Mouse (Mus musculus) intestine, embryonic 16.5 days (tissue): Measurements from ENCODE around the gene Tril. TPM values are rescaled to one million over a fixed set of nuclear protein-coding genes. Genes with fewer than 3 reads are reported as not detected.
A peak's percentile ranks its signal among the peaks of the same experiment; 100 is the strongest.

Experiments used
- ATAC-seq: fragments of 200-750 bp; cut with Nextera tagmentation; 2 replicates; pipeline ENCODE4 v1.8.0; 2017; ENCODE audit warnings: moderate TSS enrichment, moderate library complexity
- H3K27ac ChIP-seq: fragments of 300-500 bp; sonication (generic); 2 replicates; pipeline ENCODE4 v1.5.1; 2014; ENCODE audit warnings: mild to moderate bottlenecking, low read length
- H3K27me3 ChIP-seq: fragments of 300-500 bp; sonication (generic); replicated peaks from 2 replicates; pipeline ENCODE4 v1.6.1; 2014; ENCODE audit warnings: low read length, control low read depth, mixed read lengths; ENCODE audit not compliant: control insufficient read depth, insufficient read depth
- H3K36me3 ChIP-seq: fragments of 300-500 bp; sonication (generic); 2 replicates; pipeline ENCODE4 v1.6.1; 2014; ENCODE audit warnings: low read length, control low read depth; ENCODE audit not compliant: control insufficient read depth, insufficient read depth
- H3K4me1 ChIP-seq: fragments of 300-500 bp; sonication (generic); 2 replicates; pipeline ENCODE4 v1.6.1; 2014; ENCODE audit warnings: low read length, control low read depth, mixed read lengths; ENCODE audit not compliant: control insufficient read depth, insufficient read depth
- H3K4me2 ChIP-seq: fragments of 300-500 bp; sonication (generic); 2 replicates; pipeline ENCODE4 v1.6.1; 2014; ENCODE audit warnings: low read depth, low read length, control low read depth
- H3K4me3 ChIP-seq: fragments of 300-500 bp; sonication (generic); 2 replicates; pipeline ENCODE4 v1.5.1; 2014; ENCODE audit warnings: mild to moderate bottlenecking, low read length
- H3K9ac ChIP-seq: fragments of 300-500 bp; sonication (generic); 2 replicates; pipeline ENCODE4 v1.6.1; 2014; ENCODE audit warnings: low read depth, low read length
- H3K9me3 ChIP-seq: fragments of 300-500 bp; sonication (generic); 2 replicates; pipeline ENCODE4 v1.6.1; 2016; ENCODE audit warnings: low read length, control low read depth; ENCODE audit not compliant: control insufficient read depth
- WGBS: fragments of 180-500 bp; shearing (Covaris S2); extraction: QIAGEN DNeasy Blood & Tissue Kit; methylation state at CpG from one replicate; pipeline ENCODE4 v1.1.7; 2014; 5-methylcytosine and 5-hydroxymethylcytosine counted together
- polyA plus RNA-seq: library from polyadenylated mRNA; unstranded; fragments of >200 nt; fragmentation: Nextera tagmentation; extraction: Ambion mirVana; gene quantifications from 2 replicates; pipeline ENCODE4 v1.2.1, GENCODE M21; 2015

Tril gene
- polyA plus RNA-seq, 1 experiment from 2014 or later, result 10.2 TPM

DNA sequence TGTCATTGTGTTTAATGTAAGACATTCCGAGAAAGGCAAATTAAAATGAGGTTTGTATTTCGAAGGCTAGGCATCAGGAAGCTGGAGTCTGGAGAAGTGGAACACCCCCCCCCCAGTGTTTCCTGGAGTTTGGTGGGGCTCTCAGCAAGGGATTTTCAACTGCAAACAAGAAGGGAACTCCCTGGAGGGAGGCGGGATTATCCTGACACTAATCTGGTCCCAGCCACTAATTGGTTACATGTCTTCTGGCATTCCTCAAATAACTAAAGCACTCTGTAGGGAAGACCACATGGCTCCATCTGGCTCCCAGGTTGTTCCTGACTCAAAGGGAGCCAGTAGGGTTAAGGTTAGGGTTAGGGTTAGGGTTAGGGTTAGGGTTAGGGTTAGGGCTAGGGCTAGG is 23.8 kb downstream of the Tril start:
- Histone ChIP-seq H3K36me3 (no peaks in the 10 kb centered on the region), H3K27ac (no peak overlapping the region), H3K4me2 (no peak overlapping the region), H3K27me3 (no peaks in the 10 kb centered on the region), H3K4me1 (peaks cover 4% of the 10 kb centered on the region; the same call in 1 of the 2 replicates), H3K4me3 (no peak overlapping the region), H3K9ac (no peak overlapping the region), H3K9me3 (no peaks in the 10 kb centered on the region)
- ATAC-seq, result no peak
- WGBS, result 77% methylated on average over 3 of the region's 3 CpGs

- WGBS, result 24% methylated on average over 5 of the region's 5 CpGs
- Histone ChIP-seq H3K4me2 (no peak overlapping the region), H3K9ac (no peak overlapping the region), H3K27ac (no peak overlapping the region), H3K4me1 (no peaks in the 10 kb centered on the region), H3K36me3 (no peaks in the 10 kb centered on the region), H3K9me3 (no peaks in the 10 kb centered on the region), H3K27me3 (no peaks in the 10 kb centered on the region), H3K4me3 (no peak overlapping the region)
- ATAC-seq, result peak; percentile 63
Observed at GRCm38 (mm10) chr6:53795788-53796187, 24.8 kb downstream of the Tril start.

DNA sequence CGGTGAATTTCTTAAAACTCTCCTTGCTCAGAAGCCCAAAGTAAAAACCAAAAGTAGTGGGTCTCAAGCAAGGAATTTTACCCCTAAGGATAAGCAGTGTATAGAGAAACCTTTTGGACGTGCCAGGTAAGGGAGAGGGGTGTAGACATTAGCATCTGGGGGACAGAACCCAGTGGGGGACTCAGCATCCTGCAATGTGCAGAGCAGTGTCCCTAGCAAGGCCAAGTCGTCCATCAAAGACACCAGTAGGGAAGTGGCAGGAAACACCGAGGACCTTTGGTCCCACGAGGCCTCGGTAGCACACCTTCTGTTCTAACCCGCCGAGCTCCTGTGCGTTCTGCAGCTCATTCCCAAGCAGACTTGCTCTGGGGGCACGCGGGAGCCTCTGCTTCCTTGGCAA is 25.6 kb downstream of the Tril start:
- Histone ChIP-seq H3K27ac (no peak overlapping the region), H3K4me3 (no peak overlapping the region), H3K4me1 (no peaks in the 10 kb centered on the region), H3K27me3 (no peaks in the 10 kb centered on the region), H3K36me3 (no peaks in the 10 kb centered on the region), H3K9me3 (no peaks in the 10 kb centered on the region), H3K4me2 (no peak overlapping the region), H3K9ac (no peak overlapping the region)
- ATAC-seq, result no peak
- 52% methylated on average over 11 of the region's 11 CpGs for WGBS

- Histone ChIP-seq H3K4me2 (no peak overlapping the region), H3K4me1 (no peaks in the 10 kb centered on the region), H3K9ac (no peak overlapping the region), H3K4me3 (no peak overlapping the region), H3K27me3 (no peaks in the 10 kb centered on the region), H3K36me3 (no peaks in the 10 kb centered on the region), H3K27ac (no peak overlapping the region), H3K9me3 (no peaks in the 10 kb centered on the region)
- peak; percentile 68 for ATAC-seq
- 13% methylated on average over 17 of the region's 17 CpGs for WGBS
Observed at GRCm38 (mm10) chr6:53794323-53794971, 26.2 kb downstream of the Tril start.

DNA sequence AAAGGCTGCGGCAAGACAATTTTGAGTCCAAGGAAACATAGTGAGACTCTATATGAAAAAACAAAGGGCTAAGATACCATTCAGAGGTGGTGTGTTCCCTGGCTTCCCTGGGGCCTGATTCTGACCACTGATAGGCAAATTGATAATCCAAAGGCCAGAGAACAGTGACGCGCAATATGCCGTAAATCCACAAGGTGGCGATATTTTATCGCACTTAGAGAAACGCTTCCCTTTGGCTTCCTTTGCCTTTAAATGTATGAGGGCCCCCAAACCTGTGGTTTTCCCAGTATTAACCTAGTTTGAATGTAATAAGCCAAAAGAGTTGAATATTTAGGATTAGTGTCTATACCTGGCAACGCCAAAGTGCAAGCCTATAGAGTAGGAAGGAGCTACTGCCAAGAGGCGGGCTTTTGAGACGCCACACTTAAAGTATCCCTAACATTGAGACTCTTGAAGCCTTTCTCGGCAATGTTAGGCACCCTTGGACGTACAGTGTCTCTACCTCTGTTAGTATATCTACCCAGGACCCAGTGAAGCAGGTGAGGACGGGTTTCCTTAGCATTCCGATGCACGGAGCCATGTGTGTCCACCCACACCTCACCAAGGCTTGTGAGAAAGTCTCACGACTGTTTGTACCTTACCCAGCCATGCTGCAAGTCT is 37.6 kb downstream of the Tril start:
- H3K27ac ChIP-seq, result no peak overlapping the region
- H3K4me1 ChIP-seq, result no peaks in the 10 kb centered on the region
- no peak for ATAC-seq
- no peak overlapping the region for H3K4me2 ChIP-seq
- H3K27me3 ChIP-seq, result no peaks in the 10 kb centered on the region
- no peaks in the 10 kb centered on the region for H3K36me3 ChIP-seq
- H3K4me3 ChIP-seq, result no peak overlapping the region
- H3K9me3 ChIP-seq, result no peaks in the 10 kb centered on the region
- 44% methylated on average over 16 of the region's 16 CpGs for WGBS
- H3K9ac ChIP-seq, result no peak overlapping the region

DNA sequence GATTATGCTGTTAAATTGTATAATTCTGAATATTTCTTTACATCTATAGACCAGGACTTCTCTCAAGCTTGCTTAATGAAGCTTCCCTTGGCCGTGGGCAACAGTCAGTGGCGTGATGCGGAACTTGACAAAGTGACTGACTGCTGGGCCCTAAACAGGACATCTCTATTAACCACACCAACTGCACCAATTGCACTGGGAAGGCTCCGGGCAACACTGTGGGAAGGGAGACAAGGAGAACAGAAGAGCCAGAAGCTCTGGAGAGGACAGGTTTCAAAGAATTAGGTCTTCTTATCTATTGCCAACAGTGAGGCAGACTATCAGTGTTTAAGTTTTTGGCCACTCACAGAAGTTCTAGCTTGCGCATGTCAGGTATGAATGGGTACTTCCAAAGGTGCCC is 38.4 kb downstream of the Tril start:
- no peak for ATAC-seq
- H3K9ac ChIP-seq, result no peak overlapping the region
- H3K27ac ChIP-seq, result no peak overlapping the region
- H3K4me3 ChIP-seq, result no peak overlapping the region
- no peak overlapping the region for H3K4me2 ChIP-seq
- H3K9me3 ChIP-seq, result no peaks in the 10 kb centered on the region
- H3K27me3 ChIP-seq, result no peaks in the 10 kb centered on the region
- no peaks in the 10 kb centered on the region for H3K36me3 ChIP-seq
- no peaks in the 10 kb centered on the region for H3K4me1 ChIP-seq
- 87% methylated on average over 5 of the region's 5 CpGs for WGBS

DNA sequence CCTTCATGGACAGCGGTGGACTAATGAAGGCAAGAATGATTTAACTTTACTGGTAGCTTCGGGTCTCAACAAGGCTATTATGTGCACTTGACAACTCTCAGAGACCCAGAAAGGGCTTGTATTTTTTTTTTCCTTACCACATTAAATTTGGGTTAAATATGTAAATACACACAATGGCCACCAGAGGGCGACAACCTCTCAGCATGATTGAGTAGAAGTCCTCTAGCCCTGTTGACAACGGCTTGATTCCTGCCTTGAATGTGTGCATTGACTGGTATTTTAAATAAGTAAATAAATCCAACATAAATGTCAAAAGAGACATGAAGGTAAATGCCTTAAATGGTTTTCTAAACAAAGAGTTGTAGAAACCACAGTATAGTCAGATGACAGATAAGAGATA is 39.5 kb downstream of the Tril start:
- 10% methylated on average over 4 of the region's 4 CpGs for WGBS
- no peak overlapping the region for H3K4me2 ChIP-seq
- no peaks in the 10 kb centered on the region for H3K27me3 ChIP-seq
- no peak overlapping the region for H3K9ac ChIP-seq
- no peaks in the 10 kb centered on the region for H3K4me1 ChIP-seq
- H3K27ac ChIP-seq, result no peak overlapping the region
- H3K4me3 ChIP-seq, result no peak overlapping the region
- no peaks in the 10 kb centered on the region for H3K36me3 ChIP-seq
- H3K9me3 ChIP-seq, result no peaks in the 10 kb centered on the region
- ATAC-seq, result no peak

DNA sequence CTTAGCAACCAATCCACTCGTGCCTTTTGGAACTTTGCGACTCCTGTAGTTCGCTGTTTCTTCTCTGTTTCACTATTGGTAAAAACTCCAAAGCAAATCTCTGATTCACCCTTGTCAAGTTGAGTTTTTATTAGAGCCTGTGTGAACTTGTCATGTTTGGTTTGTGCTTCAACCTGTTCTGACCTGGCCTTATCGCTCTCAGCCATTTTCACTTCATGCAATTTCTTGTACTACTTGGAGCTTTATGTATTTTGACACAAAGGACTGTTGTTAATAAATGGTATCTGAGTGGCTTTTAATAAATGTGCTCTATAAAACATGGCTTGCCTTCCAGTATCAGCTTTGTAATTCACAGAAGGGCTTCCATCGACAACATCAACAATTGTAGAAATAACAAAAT is 40.6 kb downstream of the Tril start:
- no peak overlapping the region for H3K9ac ChIP-seq
- no peaks in the 10 kb centered on the region for H3K27me3 ChIP-seq
- no peak for ATAC-seq
- no peak overlapping the region for H3K27ac ChIP-seq
- no peak overlapping the region for H3K4me2 ChIP-seq
- 86% methylated on average over 5 of the region's 5 CpGs for WGBS
- no peaks in the 10 kb centered on the region for H3K36me3 ChIP-seq
- no peaks in the 10 kb centered on the region for H3K9me3 ChIP-seq
- H3K4me1 ChIP-seq, result no peaks in the 10 kb centered on the region
- no peak overlapping the region for H3K4me3 ChIP-seq

GRCm38 (mm10) chr6:53779526-53779925 is 41.1 kb downstream of the Tril start:
- no peak overlapping the region for H3K27ac ChIP-seq
- H3K9ac ChIP-seq, result no peak overlapping the region
- H3K4me3 ChIP-seq, result no peak overlapping the region
- no peaks in the 10 kb centered on the region for H3K36me3 ChIP-seq
- H3K4me1 ChIP-seq, result no peaks in the 10 kb centered on the region
- H3K27me3 ChIP-seq, result no peaks in the 10 kb centered on the region
- ATAC-seq, result no peak
- 59% methylated on average over 7 of the region's 7 CpGs for WGBS
- H3K9me3 ChIP-seq, result no peaks in the 10 kb centered on the region
- H3K4me2 ChIP-seq, result no peak overlapping the region
